18 mouse cellular contexts compared by ENCODE assay signal in the genomic region with DNA sequence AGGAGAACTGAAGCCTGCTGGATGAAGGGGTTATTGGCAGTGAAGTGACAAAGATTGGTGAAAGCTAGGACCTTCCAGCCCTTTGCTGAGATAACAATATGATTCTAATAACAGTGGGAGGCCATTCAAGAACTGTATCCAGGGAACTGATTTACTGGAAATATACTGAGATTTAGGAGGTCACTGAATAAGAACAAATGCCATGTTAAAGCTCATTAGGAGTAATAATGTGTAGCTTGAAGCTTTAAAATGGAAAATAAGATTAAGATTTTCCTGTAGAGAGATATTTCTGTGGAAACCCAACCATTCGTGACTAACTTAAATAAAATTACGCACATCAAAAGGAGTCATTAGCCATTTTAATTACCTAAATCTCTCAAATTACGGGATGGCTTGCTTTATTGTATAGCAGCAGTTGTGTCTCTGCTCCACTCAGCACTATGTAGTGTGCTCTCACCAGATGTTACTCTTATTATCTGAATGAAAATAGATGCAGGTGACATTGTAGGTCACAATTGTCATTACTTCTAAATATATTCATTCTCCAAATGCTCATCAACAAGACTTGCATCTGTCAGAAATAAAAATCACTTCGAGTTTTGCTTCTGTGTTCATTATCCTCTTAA.
"Had no signal": no experiment of that assay in that cellular context is flagged by ENCODE, and none has a peak within 500 bp of the region (broad histone marks: within the 10 kb centered on the region; RNA-seq: fewer than 3 reads in every experiment).

No protein-coding gene starts in this region.

- H3K27me3 ChIP-seq: limb, embryonic 12.5 days; liver, embryonic 13.5 days; lung, embryonic 15.5 days; megakaryocyte, embryonic 14.5 days; stomach, embryonic 15.5 days had no signal

- H3K4me3 ChIP-seq: layer of hippocampus, adult 2 months; limb, embryonic 12.5 days; liver, embryonic 13.5 days; lung, embryonic 15.5 days; megakaryocyte, embryonic 14.5 days; stomach, embryonic 15.5 days had no signal

- H3K4me2 ChIP-seq: limb, embryonic 12.5 days; liver, embryonic 13.5 days; lung, embryonic 15.5 days; midbrain, embryonic 11.5 days; stomach, embryonic 15.5 days had no signal

- ATAC-seq: liver, postnatal 0 days; midbrain, embryonic 16.5 days had no signal

- DNase-seq: kidney, postnatal 10 days; kidney, postnatal 4 days; liver; liver, embryonic 13.5 days; liver, postnatal 0 days; lung, postnatal 14 days; right cerebral cortex, postnatal 4 days; spleen, adult 18-20 months; thymus, adult 2 months; thymus, postnatal 25 days had no signal

- H3K27ac ChIP-seq: layer of hippocampus, adult 2 months; limb, embryonic 12.5 days; liver, embryonic 13.5 days; lung, embryonic 15.5 days; macrophage; stomach, embryonic 15.5 days had no signal

- H3K9ac ChIP-seq: limb, embryonic 12.5 days; liver, embryonic 13.5 days; liver, postnatal 0 days; lung, embryonic 15.5 days; stomach, embryonic 15.5 days had no signal

- H3K36me3 ChIP-seq: limb, embryonic 12.5 days; liver, embryonic 13.5 days; lung, embryonic 15.5 days; stomach, embryonic 15.5 days had no signal

- H3K4me1 ChIP-seq: limb, embryonic 12.5 days; liver, embryonic 13.5 days; lung, embryonic 15.5 days; megakaryocyte, embryonic 14.5 days; stomach, embryonic 15.5 days had no signal

- H3K9me3 ChIP-seq: limb, embryonic 12.5 days; liver, embryonic 13.5 days; lung, embryonic 15.5 days; megakaryocyte, embryonic 14.5 days; stomach, embryonic 15.5 days had no signal
